Mouse (Mus musculus): ENCODE data around the gene Zfr. TPM values are rescaled to one million over a fixed set of nuclear protein-coding genes. Genes with fewer than 3 reads are reported as not detected.

Zfr gene
- total and polyA plus RNA-seq, 3 experiments, result 76.8 to 79.8 (median 77.8) TPM

GRCm38 (mm10) chr15:12225062-12225461 lies 107.4 kb downstream of the Zfr start:
- Histone ChIP-seq H3K27me3 (ENCODE audit: control insufficient read depth, insufficient read depth, low read length) (no peaks in the 10 kb centered on the region), H3K9ac (ENCODE audit: low read depth, low read length) (no peak overlapping the region), H3K4me3 (no peak overlapping the region), H3K79me2 (replicated peaks; ENCODE audit: control insufficient read depth, insufficient read depth, low read length) (peaks cover 10% of the 10 kb centered on the region), H3K4me1 (ENCODE audit: control insufficient read depth, insufficient read depth, low read length) (peaks cover 30% of the 10 kb centered on the region), H3K27ac (no peak overlapping the region), H3K36me3 (ENCODE audit: control insufficient read depth, insufficient read depth, low read length) (no peaks in the 10 kb centered on the region; the same call in 1 of the 2 replicates)
- DNase-seq, result no peak
- WGBS, result 27% methylated on average over 4 of the region's 4 CpGs
- intact Hi-C loops (cut with DNase I), result no loop called here
- no peak for TF ChIP-seq CTCF (IDR thresholded peaks at IDR 0.05)
- TF ChIP-seq EP300 (IDR thresholded peaks at IDR 0.05; ENCODE audit: insufficient read depth, low read depth, low read length), result no peak
- TF ChIP-seq POLR2A (IDR thresholded peaks at IDR 0.05; ENCODE audit: insufficient read depth, low read depth, low read length), result no peak

GRCm38 (mm10) chr15:12226908-12227307 lies 109.3 kb downstream of the Zfr start:
- WGBS, result 90% methylated on average over 15 of the region's 15 CpGs
- no peak overlapping the region for H3K4me3 ChIP-seq
- no peak overlapping the region for H3K9ac ChIP-seq (ENCODE audit: low read depth, low read length)
- peaks cover 6% of the 10 kb centered on the region for H3K79me2 ChIP-seq (replicated peaks; ENCODE audit: control insufficient read depth, insufficient read depth, low read length)
- TF ChIP-seq POLR2A (IDR thresholded peaks at IDR 0.05; ENCODE audit: insufficient read depth, low read depth, low read length), result no peak
- no peak for TF ChIP-seq CTCF (IDR thresholded peaks at IDR 0.05)
- TF ChIP-seq EP300 (IDR thresholded peaks at IDR 0.05; ENCODE audit: insufficient read depth, low read depth, low read length), result no peak
- intact Hi-C loops (cut with DNase I), result no loop called here
- H3K27ac ChIP-seq, result no peak overlapping the region
- DNase-seq, result no peak
- H3K27me3 ChIP-seq (ENCODE audit: control insufficient read depth, insufficient read depth, low read length), result no peaks in the 10 kb centered on the region
- no peaks in the 10 kb centered on the region; the same call in none of the 2 replicates for H3K36me3 ChIP-seq (ENCODE audit: control insufficient read depth, insufficient read depth, low read length)
- peaks cover 26% of the 10 kb centered on the region for H3K4me1 ChIP-seq (ENCODE audit: control insufficient read depth, insufficient read depth, low read length)

- no peak overlapping the region for H3K9ac ChIP-seq (ENCODE audit: low read depth, low read length)
- DNase-seq, result no peak
- WGBS, result 47% methylated on average over 4 of the region's 4 CpGs
- intact Hi-C loops (cut with DNase I), result no loop called here
- H3K4me3 ChIP-seq, result no peak overlapping the region
- TF ChIP-seq CTCF (IDR thresholded peaks at IDR 0.05) (no peak), POLR2A (IDR thresholded peaks at IDR 0.05; ENCODE audit: insufficient read depth, low read depth, low read length) (no peak), EP300 (IDR thresholded peaks at IDR 0.05; ENCODE audit: insufficient read depth, low read depth, low read length) (no peak)
- H3K27ac ChIP-seq, result no peak overlapping the region
- no peaks in the 10 kb centered on the region; the same call in none of the 2 replicates for H3K36me3 ChIP-seq (ENCODE audit: control insufficient read depth, insufficient read depth, low read length)
- no peaks in the 10 kb centered on the region for H3K27me3 ChIP-seq (ENCODE audit: control insufficient read depth, insufficient read depth, low read length)
- peaks cover 6% of the 10 kb centered on the region for H3K79me2 ChIP-seq (replicated peaks; ENCODE audit: control insufficient read depth, insufficient read depth, low read length)
- peaks cover 23% of the 10 kb centered on the region for H3K4me1 ChIP-seq (ENCODE audit: control insufficient read depth, insufficient read depth, low read length)
Observed at GRCm38 (mm10) chr15:12227355-12227754, 109.7 kb downstream of the Zfr start.

- H3K9ac ChIP-seq (ENCODE audit: low read depth, low read length), result no peak overlapping the region
- H3K4me3 ChIP-seq, result no peak overlapping the region
- TF ChIP-seq EP300 (IDR thresholded peaks at IDR 0.05; ENCODE audit: insufficient read depth, low read depth, low read length) (no peak), POLR2A (IDR thresholded peaks at IDR 0.05; ENCODE audit: insufficient read depth, low read depth, low read length) (no peak), CTCF (IDR thresholded peaks at IDR 0.05) (no peak)
- H3K27me3 ChIP-seq (ENCODE audit: control insufficient read depth, insufficient read depth, low read length), result no peaks in the 10 kb centered on the region
- 67% methylated on average over 10 of the region's 10 CpGs for WGBS
- H3K79me2 ChIP-seq (replicated peaks; ENCODE audit: control insufficient read depth, insufficient read depth, low read length), result peaks cover 6% of the 10 kb centered on the region
- no peak overlapping the region for H3K27ac ChIP-seq
- peaks cover 25% of the 10 kb centered on the region for H3K4me1 ChIP-seq (ENCODE audit: control insufficient read depth, insufficient read depth, low read length)
- intact Hi-C loops (cut with DNase I), result no loop called here
- no peaks in the 10 kb centered on the region; the same call in none of the 2 replicates for H3K36me3 ChIP-seq (ENCODE audit: control insufficient read depth, insufficient read depth, low read length)
- no peak for DNase-seq
Observed at GRCm38 (mm10) chr15:12229603-12230242, 112.1 kb downstream of the Zfr start.

- 28% methylated on average over 12 of the region's 12 CpGs for WGBS
- 0 out of 2 replicates have a peak overlapping the region, but pooled peaks have one; percentile 23 for H3K27ac ChIP-seq
Observed at GRCm38 (mm10) chr15:12230243-12230935, 112.8 kb downstream of the Zfr start.

GRCm38 (mm10) chr15:12231462-12231861 lies 113.8 kb downstream of the Zfr start:
- Histone ChIP-seq H3K27ac (no peak overlapping the region), H3K27me3 (ENCODE audit: control insufficient read depth, insufficient read depth, low read length) (no peaks in the 10 kb centered on the region), H3K4me1 (ENCODE audit: control insufficient read depth, insufficient read depth, low read length) (peaks cover 18% of the 10 kb centered on the region), H3K9ac (ENCODE audit: low read depth, low read length) (no peak overlapping the region), H3K79me2 (replicated peaks; ENCODE audit: control insufficient read depth, insufficient read depth, low read length) (peaks cover 3% of the 10 kb centered on the region; the same call in 1 of the 2 replicates), H3K36me3 (ENCODE audit: control insufficient read depth, insufficient read depth, low read length) (no peaks in the 10 kb centered on the region; the same call in none of the 2 replicates), H3K4me3 (no peak overlapping the region)
- intact Hi-C loops (cut with DNase I), result no loop called here
- TF ChIP-seq POLR2A (IDR thresholded peaks at IDR 0.05; ENCODE audit: insufficient read depth, low read depth, low read length), result no peak
- TF ChIP-seq CTCF (IDR thresholded peaks at IDR 0.05), result no peak
- TF ChIP-seq EP300 (IDR thresholded peaks at IDR 0.05; ENCODE audit: insufficient read depth, low read depth, low read length), result no peak
- 87% methylated on average over 6 of the region's 6 CpGs for WGBS
- no peak for DNase-seq

More at GRCm38 (mm10) chr15:12230243-12230935, 112.8 kb downstream of the Zfr start:
- TF ChIP-seq POLR2A (IDR thresholded peaks at IDR 0.05; ENCODE audit: insufficient read depth, low read depth, low read length), result no peak
- no peak for TF ChIP-seq EP300 (IDR thresholded peaks at IDR 0.05; ENCODE audit: insufficient read depth, low read depth, low read length)
- TF ChIP-seq CTCF (IDR thresholded peaks at IDR 0.05), result no peak
- intact Hi-C loops (cut with DNase I), result no loop called here
- peaks cover 23% of the 10 kb centered on the region for H3K4me1 ChIP-seq (ENCODE audit: control insufficient read depth, insufficient read depth, low read length)
- no peak overlapping the region for H3K4me3 ChIP-seq
- no peaks in the 10 kb centered on the region; the same call in none of the 2 replicates for H3K36me3 ChIP-seq (ENCODE audit: control insufficient read depth, insufficient read depth, low read length)
- DNase-seq, result no peak
- no peaks in the 10 kb centered on the region for H3K27me3 ChIP-seq (ENCODE audit: control insufficient read depth, insufficient read depth, low read length)
- peaks cover 6% of the 10 kb centered on the region for H3K79me2 ChIP-seq (replicated peaks; ENCODE audit: control insufficient read depth, insufficient read depth, low read length)
- H3K9ac ChIP-seq (ENCODE audit: low read depth, low read length), result no peak overlapping the region
